Mouse (Mus musculus): ENCODE results near the gene Fbln5.
A peak's percentile ranks its signal among the peaks of the same experiment; 100 is the strongest.

Fbln5 gene

DNA sequence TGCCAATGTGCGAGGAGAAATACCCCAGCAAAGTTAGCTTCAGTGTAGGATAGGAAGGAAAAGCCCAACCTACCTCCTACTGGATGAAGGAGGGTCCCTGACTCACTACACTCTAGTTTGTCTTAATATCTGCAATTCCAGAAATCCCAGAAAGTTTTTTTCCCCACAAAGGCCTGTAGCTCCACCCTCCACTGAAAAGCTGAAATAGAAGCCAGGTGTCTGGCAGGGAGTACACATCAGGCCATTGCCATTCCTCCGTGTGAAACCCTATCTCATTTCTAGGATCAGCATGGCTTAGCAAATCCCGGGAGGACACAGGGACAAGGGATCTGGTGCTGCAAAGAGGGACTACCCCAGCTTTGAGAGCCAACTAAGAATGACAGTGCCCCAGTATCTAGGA, 55.8 kb downstream of the Fbln5 start:
- no peak for DNase-seq (ENCODE audit: low spot score in 2 of 2)

DNA sequence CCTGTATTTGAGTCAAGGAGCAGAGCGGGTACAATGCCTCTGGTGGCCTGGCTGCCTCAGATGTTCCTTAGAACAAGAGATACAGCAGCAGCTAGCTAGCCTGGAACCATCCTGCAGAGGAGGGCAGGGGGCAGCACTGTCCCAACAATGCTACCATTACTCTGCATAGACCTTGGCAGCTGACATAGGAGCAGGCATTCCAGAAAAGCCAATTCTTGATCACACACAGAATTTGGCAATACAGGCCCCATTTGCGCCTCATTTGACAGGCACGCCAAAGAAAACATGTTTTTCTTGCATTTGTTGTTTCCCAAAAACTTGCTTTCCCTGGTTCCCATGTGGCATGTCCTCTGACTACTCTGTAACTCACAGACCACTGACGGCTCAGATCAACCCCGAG, 56.8 kb downstream of the Fbln5 start:
- DNase-seq (ENCODE audit: low spot score in 2 of 2): no peak

GRCm38 (mm10) chr12:101759440-101760045, 59.3 kb downstream of the Fbln5 start:
- no peak for DNase-seq (ENCODE audit: low spot score in 2 of 2)

GRCm38 (mm10) chr12:101758698-101759097, 60.2 kb downstream of the Fbln5 start:
- DNase-seq (ENCODE audit: low spot score in 2 of 2): no peak

DNA sequence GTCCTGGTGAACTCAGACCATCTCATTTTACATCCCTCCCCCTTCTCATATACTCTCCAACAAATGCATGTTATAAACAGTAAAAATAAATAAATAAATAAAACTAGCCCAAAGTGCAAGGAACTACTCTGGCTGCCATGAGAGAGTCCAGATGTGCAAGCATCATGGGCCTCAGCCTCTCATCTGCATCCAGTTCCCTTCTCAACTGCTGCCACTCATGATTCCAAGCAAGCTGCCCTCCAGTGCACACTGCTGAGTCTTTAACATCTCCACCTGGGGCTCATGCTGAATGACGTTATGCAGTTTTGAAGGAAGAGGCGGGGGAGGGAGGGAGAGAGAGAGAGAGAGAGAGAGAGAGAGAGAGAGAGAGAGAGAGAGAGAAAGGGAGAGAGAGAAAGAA, 76.5 kb downstream of the Fbln5 start:
- DNase-seq (ENCODE audit: low spot score in 2 of 2): no peak

- DNase-seq (ENCODE audit: low spot score in 2 of 2): no peak
These were observed 78.4 kb downstream of the Fbln5 start for GRCm38 (mm10) chr12:101740486-101740885.

GRCm38 (mm10) chr12:101740045-101740444, 78.8 kb downstream of the Fbln5 start:
- no peak for DNase-seq (ENCODE audit: low spot score in 2 of 2)

DNA sequence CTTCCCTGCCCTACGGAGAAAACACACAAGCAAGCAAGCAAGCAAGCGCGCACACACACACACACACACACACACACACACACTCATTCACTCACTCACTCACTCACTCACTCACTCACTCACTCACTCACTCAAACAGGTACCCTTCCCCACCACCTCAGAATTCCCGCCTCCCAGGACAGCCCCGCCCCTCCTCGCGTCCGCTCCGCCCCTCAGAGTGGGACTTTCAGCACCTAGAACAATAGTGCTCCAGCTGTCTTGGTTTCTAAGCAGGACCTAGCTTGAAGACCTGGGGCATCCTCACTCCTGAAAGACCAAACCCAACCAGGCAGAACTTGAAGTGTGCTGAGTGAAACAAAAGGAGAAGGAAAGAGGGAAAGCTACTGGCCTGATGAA, 100.1 kb downstream of the Fbln5 start:
- no peak for DNase-seq (ENCODE audit: low spot score in 2 of 2)

- DNase-seq (ENCODE audit: low spot score in 2 of 2): peak; percentile 33 to 51
These were observed 100.7 kb downstream of the Fbln5 start, which contains the start of gene Tc2n for GRCm38 (mm10) chr12:101718054-101718754. Tc2n (minus strand) TSS chr12:101718523.

DNA sequence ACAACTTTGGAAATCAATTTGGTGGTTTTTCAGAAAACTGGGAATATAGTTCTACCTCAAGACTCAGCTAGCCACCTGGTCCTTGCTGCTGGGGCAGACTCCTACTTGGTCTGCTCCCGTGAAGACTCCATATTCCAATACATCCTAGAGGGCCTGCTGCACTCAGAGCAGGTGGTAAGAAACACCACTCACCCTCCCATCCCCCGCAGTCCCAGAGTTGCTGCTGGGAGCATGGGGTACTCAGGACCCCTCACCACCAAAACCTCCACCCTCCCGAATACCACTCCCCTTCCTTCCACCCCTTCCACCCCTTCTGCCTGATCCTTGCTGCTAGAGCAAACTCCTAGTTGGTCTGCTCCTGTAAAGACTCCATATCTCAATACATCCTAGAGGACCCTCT, 119.7 kb downstream of the Fbln5 start:
- no peak for DNase-seq (ENCODE audit: low spot score in 2 of 2)

Measured in spleen, postnatal 36 days (tissue).